Mouse (Mus musculus): Measurements from ENCODE around the gene Polr2l. TPM values are rescaled to one million over a fixed set of nuclear protein-coding genes. Genes with fewer than 3 reads are reported as not detected.

Polr2l gene
- polyA plus RNA-seq, 1 experiment from 2014 or later: 93.0 TPM

DNA sequence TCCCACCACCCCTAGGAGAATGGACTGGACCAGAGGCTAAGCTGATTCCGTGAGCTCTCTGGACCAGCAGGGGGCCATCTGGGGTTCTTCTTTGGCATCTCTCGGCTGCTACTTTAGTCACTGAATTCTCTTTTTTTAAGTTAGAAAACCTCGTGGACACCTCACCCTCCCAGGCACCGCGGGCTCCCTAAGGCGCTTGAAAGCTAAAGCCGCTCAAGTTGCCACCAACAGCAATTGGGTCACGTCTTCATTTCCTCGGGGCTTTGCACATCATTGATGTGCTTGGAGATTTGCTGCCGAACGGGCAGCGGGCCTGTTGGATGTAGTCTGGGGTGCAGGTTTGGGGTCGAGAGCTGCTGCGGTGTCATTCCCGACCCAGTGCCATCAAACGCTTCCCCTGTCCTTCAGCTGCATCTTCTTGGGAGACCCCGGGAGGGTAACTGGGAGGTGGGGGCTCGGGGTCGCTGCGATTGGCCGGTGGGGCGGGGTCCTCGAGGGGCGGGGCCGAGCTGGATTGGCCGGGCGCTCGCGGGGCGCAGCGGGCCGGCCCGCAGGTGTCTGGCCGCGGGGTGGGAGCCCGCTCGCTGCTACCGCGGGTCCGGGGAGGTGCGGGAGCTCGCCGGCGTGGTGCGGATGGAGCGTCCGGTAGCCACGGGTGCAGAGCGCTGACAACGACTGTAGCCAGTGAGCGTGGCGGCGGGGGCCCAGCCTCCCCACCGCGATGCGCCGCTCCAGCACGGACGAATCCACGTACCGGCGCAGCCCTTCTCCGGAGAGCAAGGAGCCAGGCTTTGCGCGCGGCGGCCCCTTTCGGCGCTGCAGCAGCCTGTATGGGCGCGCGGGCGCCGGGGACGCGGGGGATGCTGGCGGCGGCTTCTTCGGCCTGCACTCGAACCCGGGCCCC is 6.8 kb upstream of the Polr2l start:
- ATAC-seq (ENCODE audit: low FRiP score): peak; percentile 63
- H3K9ac ChIP-seq: peak overlapping the region; percentile 80
- H3K4me2 ChIP-seq (replicated peaks): peak overlapping the region; percentile 90
- WGBS: under 1% methylated on average over 78 of the region's 81 CpGs
- H3K4me1 ChIP-seq (replicated peaks; ENCODE audit: control insufficient read depth, insufficient read depth, low read length): peaks cover 18% of the 10 kb centered on the region
- no peaks in the 10 kb centered on the region; the same call in 1 of the 2 replicates for H3K36me3 ChIP-seq (replicated peaks; ENCODE audit: control insufficient read depth, insufficient read depth)
- peaks cover 10% of the 10 kb centered on the region; the same call in 1 of the 2 replicates for H3K27me3 ChIP-seq (ENCODE audit: control insufficient read depth, insufficient read depth, low read length)
- H3K27ac ChIP-seq: peak overlapping the region; percentile 75
- H3K4me3 ChIP-seq (replicated peaks; ENCODE audit: low read length): peak overlapping the region; percentile 70
- peak; percentile 56 for DNase-seq (ENCODE audit: low spot score)
- no peaks in the 10 kb centered on the region for H3K9me3 ChIP-seq (ENCODE audit: control insufficient read depth, low read length)

DNA sequence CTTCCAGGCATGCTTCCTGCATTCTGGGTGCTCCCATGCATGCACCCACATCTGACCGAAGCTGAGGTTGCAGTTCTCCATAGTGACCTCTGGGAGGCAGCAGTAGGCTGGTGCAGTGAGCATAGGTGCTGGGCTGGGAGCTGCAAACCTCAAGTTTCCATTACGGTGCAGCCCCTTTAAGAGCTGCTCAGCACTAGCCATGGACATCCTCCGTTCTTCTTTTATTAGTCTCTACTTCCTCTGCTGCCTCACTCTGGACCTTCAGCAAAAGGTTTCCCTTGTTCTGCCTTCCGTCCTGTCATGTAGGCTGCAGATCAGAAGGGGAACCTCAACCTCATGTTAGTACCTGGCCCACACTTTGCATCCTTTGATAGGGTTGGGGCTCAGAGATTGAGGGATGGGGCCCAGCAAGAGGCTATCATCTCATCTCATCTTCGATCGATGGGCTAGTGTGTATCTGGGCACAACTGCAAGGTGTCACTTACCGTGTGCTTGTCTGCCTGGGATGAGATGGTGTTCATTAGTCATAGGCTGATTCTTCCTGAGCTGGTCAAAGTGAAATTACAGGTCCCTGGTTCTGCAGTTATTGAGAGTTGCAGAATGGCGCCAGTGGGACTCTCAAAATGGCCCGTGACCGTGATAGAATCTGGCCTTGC is 6.0 kb upstream of the Polr2l start:
- peaks cover 20% of the 10 kb centered on the region for H3K4me1 ChIP-seq (replicated peaks; ENCODE audit: control insufficient read depth, insufficient read depth, low read length)

DNA sequence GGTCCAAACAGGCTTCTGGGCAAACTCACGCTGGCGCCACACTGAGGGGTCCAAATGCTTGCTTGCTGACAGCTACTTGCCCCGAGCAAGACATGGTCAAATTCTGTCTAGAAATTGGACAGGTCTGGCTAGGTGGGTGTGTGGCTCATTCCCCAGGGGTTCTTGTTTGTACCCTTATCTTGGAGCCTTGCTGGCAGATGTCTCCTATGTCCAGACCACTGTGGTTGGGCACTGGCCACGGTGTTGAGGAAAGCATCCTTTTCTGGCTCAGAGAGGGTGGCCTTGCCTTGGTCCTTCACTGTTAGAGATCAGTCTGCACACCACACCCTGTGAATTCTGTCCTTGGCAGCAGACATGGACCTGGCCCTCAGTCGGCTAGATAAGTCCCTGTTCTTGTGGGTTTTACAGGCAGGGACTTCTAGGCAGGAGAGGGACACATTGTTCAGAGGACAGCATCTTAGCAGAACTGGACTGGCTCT is 3.4 kb upstream of the Polr2l start:
- ATAC-seq (ENCODE audit: low FRiP score): no peak
- Histone ChIP-seq H3K27ac (no peak overlapping the region), H3K4me1 (replicated peaks; ENCODE audit: control insufficient read depth, insufficient read depth, low read length) (peaks cover 32% of the 10 kb centered on the region), H3K9ac (no peak overlapping the region), H3K4me3 (replicated peaks; ENCODE audit: low read length) (no peak overlapping the region), H3K36me3 (replicated peaks; ENCODE audit: control insufficient read depth, insufficient read depth) (no peaks in the 10 kb centered on the region), H3K27me3 (ENCODE audit: control insufficient read depth, insufficient read depth, low read length) (peaks cover 15% of the 10 kb centered on the region; the same call in 1 of the 2 replicates), H3K9me3 (ENCODE audit: control insufficient read depth, low read length) (no peaks in the 10 kb centered on the region), H3K4me2 (replicated peaks) (no peak overlapping the region)
- no peak for DNase-seq (ENCODE audit: low spot score)
- WGBS: 79% methylated on average over 5 of the region's 5 CpGs

More for the DNA sequence above, 6.0 kb upstream of the Polr2l start:
- peaks cover 14% of the 10 kb centered on the region; the same call in 1 of the 2 replicates for H3K27me3 ChIP-seq (ENCODE audit: control insufficient read depth, insufficient read depth, low read length)
- peak overlapping the region; percentile 70 for H3K4me3 ChIP-seq (replicated peaks; ENCODE audit: low read length)
- ATAC-seq (ENCODE audit: low FRiP score) (peak; percentile 49), DNase-seq (ENCODE audit: low spot score) (peak; percentile 81)
- H3K9me3 ChIP-seq (ENCODE audit: control insufficient read depth, low read length): no peaks in the 10 kb centered on the region
- no peaks in the 10 kb centered on the region for H3K36me3 ChIP-seq (replicated peaks; ENCODE audit: control insufficient read depth, insufficient read depth)
- H3K4me2 ChIP-seq (replicated peaks): peak overlapping the region; percentile 90
- H3K9ac ChIP-seq: peak overlapping the region; percentile 80
- WGBS: 10% methylated on average over 10 of the region's 10 CpGs
- no peak overlapping the region; the same call in 1 of the 2 replicates for H3K27ac ChIP-seq

DNA sequence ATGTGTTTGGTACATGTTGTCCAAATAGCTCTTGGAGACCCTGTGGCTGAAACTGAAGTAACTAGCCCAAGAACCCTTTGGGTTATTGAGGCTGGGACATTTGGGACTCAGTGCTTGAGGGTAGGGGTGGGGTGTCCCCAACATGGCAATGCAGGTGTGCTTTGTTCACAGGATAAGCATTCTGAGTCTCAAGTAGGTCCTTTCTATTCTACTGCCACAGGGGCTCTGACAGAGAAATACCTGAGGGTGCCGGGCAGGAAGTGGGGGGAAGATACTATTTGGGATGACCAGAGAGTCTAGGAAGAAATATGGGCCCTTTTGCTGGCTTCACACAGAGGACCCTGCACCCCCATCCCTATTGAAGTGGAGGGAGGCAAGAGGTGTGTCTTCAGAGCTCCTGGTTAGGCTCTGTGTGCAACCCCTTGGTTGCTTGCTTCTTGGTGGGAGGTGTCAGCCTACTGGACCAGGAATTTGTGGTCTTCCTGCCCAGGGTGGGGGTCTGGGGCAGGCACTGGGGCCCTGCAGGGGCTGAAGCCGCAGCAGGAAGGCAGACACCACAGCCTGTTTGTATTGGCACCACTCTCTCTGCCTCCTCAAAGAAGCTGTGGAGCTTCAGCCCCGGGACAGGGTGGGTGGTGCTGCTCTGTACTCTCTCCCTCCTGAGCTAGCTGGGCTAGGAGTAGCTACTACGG is 2.8 kb upstream of the Polr2l start:
- H3K4me2 ChIP-seq (replicated peaks): peak overlapping the region; percentile 63
- H3K27ac ChIP-seq: 0 out of 2 replicates have a peak overlapping the region, but pooled peaks have one; percentile 41

DNA sequence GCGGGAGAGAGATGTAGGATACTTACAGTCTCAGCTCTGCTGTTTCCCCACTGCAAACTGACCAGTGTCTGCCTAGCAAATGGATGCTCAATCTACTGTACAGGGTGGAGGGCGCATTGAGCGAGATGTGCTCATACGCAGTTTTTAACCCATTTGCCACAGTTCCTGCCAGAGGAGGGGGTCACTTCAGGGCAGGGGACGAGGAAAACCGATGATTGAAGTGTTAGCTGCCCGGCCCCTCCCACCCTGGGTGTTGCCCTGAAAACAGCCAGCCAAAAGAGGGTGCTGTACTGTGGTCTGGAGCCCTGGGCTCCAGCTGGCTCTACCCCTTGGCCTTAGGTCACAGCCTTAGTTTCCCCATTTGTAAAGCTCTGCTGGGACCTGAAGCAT is 2.0 kb upstream of the Polr2l start:
- no peak overlapping the region for H3K4me3 ChIP-seq (replicated peaks; ENCODE audit: low read length)

More for the DNA sequence above, 2.8 kb upstream of the Polr2l start:
- Histone ChIP-seq H3K36me3 (replicated peaks; ENCODE audit: control insufficient read depth, insufficient read depth) (peaks cover 1% of the 10 kb centered on the region), H3K4me1 (replicated peaks; ENCODE audit: control insufficient read depth, insufficient read depth, low read length) (peaks cover 26% of the 10 kb centered on the region), H3K4me3 (replicated peaks; ENCODE audit: low read length) (no peak overlapping the region), H3K9ac (no peak overlapping the region), H3K27me3 (ENCODE audit: control insufficient read depth, insufficient read depth, low read length) (0 out of 2 replicates have a peak, but pooled peaks cover 9% of the 10 kb centered on the region), H3K9me3 (ENCODE audit: control insufficient read depth, low read length) (no peaks in the 10 kb centered on the region)
- DNase-seq (ENCODE audit: low spot score): no peak
- 62% methylated on average over 4 of the region's 4 CpGs for WGBS
- no peak for ATAC-seq (ENCODE audit: low FRiP score)

DNA sequence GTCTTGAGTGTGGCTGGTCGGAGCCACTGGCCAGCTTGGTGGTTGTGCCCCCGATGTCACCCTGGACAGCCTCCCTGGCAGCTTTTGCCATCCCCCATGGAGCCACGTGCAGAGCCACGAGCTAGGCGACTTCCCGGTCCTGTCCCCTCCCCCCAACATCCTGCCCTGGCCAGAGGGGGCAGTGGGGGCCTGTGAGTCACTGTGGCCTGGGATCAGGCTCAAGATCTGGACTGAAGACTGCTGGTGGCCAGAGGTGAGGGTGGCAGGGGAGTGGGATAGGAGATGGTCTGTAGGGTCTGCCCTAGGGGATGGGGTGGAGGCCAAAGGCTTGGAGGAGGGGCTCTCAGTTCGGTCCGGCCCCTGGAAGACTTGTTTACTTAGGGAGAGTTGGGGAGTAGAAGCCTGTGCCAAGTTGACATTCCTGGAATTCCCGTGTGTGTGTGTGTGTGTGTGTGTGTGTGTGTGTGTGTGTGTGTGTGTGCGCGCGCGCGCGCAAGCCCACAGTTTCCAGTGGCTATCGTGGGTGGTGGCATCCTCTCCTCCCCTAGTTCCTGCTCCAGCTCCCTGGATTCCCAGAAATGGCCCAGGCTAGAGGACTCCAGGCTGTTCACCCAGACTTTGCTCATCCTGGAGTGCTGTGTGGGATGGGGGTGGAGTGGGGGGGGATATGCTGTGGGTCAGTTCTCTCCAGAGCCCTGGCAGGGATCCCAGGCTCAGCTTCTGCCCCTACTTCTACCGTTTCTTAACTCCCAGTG is 1.5 kb upstream of the Polr2l start:
- peak overlapping the region; percentile 63 for H3K4me2 ChIP-seq (replicated peaks)
- H3K9me3 ChIP-seq (ENCODE audit: control insufficient read depth, low read length): no peaks in the 10 kb centered on the region
- H3K36me3 ChIP-seq (replicated peaks; ENCODE audit: control insufficient read depth, insufficient read depth): peaks cover 14% of the 10 kb centered on the region
- peak overlapping the region; percentile 69 for H3K4me3 ChIP-seq (replicated peaks; ENCODE audit: low read length)
- H3K4me1 ChIP-seq (replicated peaks; ENCODE audit: control insufficient read depth, insufficient read depth, low read length): peaks cover 20% of the 10 kb centered on the region
- H3K27ac ChIP-seq: peak overlapping the region; percentile 47; the same call in 1 of the 2 replicates
- no peak overlapping the region for H3K9ac ChIP-seq
- 0 out of 2 replicates have a peak, but pooled peaks cover 7% of the 10 kb centered on the region for H3K27me3 ChIP-seq (ENCODE audit: control insufficient read depth, insufficient read depth, low read length)
- ATAC-seq (ENCODE audit: low FRiP score) (no peak), DNase-seq (ENCODE audit: low spot score) (peak; percentile 31)
- 8% methylated on average over 17 of the region's 17 CpGs for WGBS

More for the DNA sequence above, 2.0 kb upstream of the Polr2l start:
- Histone ChIP-seq H3K9ac (no peak overlapping the region), H3K4me2 (replicated peaks) (peak overlapping the region; percentile 63), H3K27ac (peak overlapping the region; percentile 41; the same call in 1 of the 2 replicates), H3K36me3 (replicated peaks; ENCODE audit: control insufficient read depth, insufficient read depth) (peaks cover 9% of the 10 kb centered on the region), H3K4me1 (replicated peaks; ENCODE audit: control insufficient read depth, insufficient read depth, low read length) (peaks cover 20% of the 10 kb centered on the region), H3K27me3 (ENCODE audit: control insufficient read depth, insufficient read depth, low read length) (0 out of 2 replicates have a peak, but pooled peaks cover 7% of the 10 kb centered on the region), H3K9me3 (ENCODE audit: control insufficient read depth, low read length) (no peaks in the 10 kb centered on the region)
- no peak for ATAC-seq (ENCODE audit: low FRiP score)
- no peak for DNase-seq (ENCODE audit: low spot score)
- WGBS: 28% methylated on average over 7 of the region's 7 CpGs

DNA sequence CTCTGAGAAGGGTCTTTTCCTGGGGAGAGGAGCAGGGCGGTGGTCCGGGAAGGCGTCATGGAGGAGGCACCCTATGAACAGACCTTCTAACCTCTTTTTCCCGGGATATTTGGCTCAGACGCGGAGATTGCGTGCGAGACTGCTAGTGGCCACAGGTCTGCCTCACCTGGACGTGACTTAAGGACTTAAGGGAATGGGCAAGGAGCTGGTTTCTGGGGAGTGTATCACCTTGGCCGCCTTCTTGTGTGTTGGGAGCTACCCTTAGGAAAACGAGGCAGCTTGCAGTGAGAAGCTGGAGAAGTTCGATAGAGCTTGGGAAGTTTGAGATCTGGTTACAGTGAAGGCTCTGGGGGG is 850 bp upstream of the Polr2l start:
- no peak for ATAC-seq (ENCODE audit: low FRiP score)
- 2% methylated on average over 12 of the region's 12 CpGs for WGBS

DNA sequence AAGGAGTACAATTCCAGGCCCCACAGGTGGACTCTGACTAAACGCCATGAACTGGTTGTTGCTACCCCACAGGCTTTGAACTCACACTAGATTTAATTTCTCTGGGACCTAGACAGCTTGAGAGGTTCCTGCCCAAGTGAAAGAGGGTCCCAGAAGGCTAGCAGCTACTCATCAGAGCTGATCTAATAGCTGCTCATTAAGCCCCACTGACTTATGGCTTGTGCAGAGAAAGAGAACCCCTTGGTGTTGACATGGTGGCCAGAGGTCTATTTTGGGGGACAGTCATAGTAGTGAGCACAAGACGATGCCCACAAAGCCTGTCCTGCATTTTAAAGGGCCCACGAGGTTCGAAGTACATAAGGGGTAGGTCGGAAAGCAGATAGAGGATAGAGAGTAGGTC is 772 bp downstream of the Polr2l start:
- DNase-seq (ENCODE audit: low spot score) (no peak), ATAC-seq (ENCODE audit: low FRiP score) (no peak)
- Histone ChIP-seq H3K27ac (no peak overlapping the region), H3K4me3 (replicated peaks; ENCODE audit: low read length) (peak overlapping the region; percentile 69), H3K4me2 (replicated peaks) (peak overlapping the region; percentile 63), H3K36me3 (replicated peaks; ENCODE audit: control insufficient read depth, insufficient read depth) (peaks cover 31% of the 10 kb centered on the region), H3K4me1 (replicated peaks; ENCODE audit: control insufficient read depth, insufficient read depth, low read length) (peaks cover 30% of the 10 kb centered on the region), H3K9me3 (ENCODE audit: control insufficient read depth, low read length) (no peaks in the 10 kb centered on the region), H3K27me3 (ENCODE audit: control insufficient read depth, insufficient read depth, low read length) (0 out of 2 replicates have a peak, but pooled peaks cover 7% of the 10 kb centered on the region), H3K9ac (peak overlapping the region; percentile 94)
- 12% methylated on average over 5 of the region's 5 CpGs for WGBS

More for the DNA sequence above, 850 bp upstream of the Polr2l start:
- H3K9me3 ChIP-seq (ENCODE audit: control insufficient read depth, low read length): no peaks in the 10 kb centered on the region
- H3K4me2 ChIP-seq (replicated peaks): peak overlapping the region; percentile 63
- H3K4me1 ChIP-seq (replicated peaks; ENCODE audit: control insufficient read depth, insufficient read depth, low read length): peaks cover 20% of the 10 kb centered on the region
- H3K27me3 ChIP-seq (ENCODE audit: control insufficient read depth, insufficient read depth, low read length): 0 out of 2 replicates have a peak, but pooled peaks cover 7% of the 10 kb centered on the region
- peak overlapping the region; percentile 69 for H3K4me3 ChIP-seq (replicated peaks; ENCODE audit: low read length)
- peaks cover 20% of the 10 kb centered on the region for H3K36me3 ChIP-seq (replicated peaks; ENCODE audit: control insufficient read depth, insufficient read depth)
- peak overlapping the region; percentile 94 for H3K9ac ChIP-seq
- DNase-seq (ENCODE audit: low spot score): no peak
- peak overlapping the region; percentile 47; the same call in 1 of the 2 replicates for H3K27ac ChIP-seq

Measured in hindbrain, embryonic 14.5 days (tissue).